Mouse (Mus musculus) hindbrain, embryonic 11.5 days (tissue): ENCODE measurements around the gene Apba1. TPM values are rescaled to one million over a fixed set of nuclear protein-coding genes. Genes with fewer than 3 reads are reported as not detected.

Source experiments
- ATAC-seq: fragments of 200-750 bp; cut with Nextera tagmentation; 2 replicates; pipeline ENCODE4 v1.8.0; 2017; ENCODE audit warnings: mild to moderate bottlenecking, moderate TSS enrichment, moderate library complexity; ENCODE audit not compliant: low FRiP score
- DNase-seq: peaks from one replicate; pipeline ENCODE4 v3.0.0-alpha.2; 2015; ENCODE audit warnings: low spot score
- H3K27ac ChIP-seq: fragments of 300-500 bp; sonication (generic); 2 replicates; pipeline ENCODE4 v1.5.1; 2014; ENCODE audit warnings: mild to moderate bottlenecking, low read depth, low read length
- H3K27me3 ChIP-seq: fragments of 300-500 bp; sonication (generic); 2 replicates; pipeline ENCODE4 v1.6.1; 2014; ENCODE audit warnings: mild to moderate bottlenecking, low read length, moderate library complexity, mixed read lengths; ENCODE audit not compliant: control insufficient read depth, insufficient read depth
- H3K36me3 ChIP-seq: fragments of 300-500 bp; sonication (generic); 2 replicates; pipeline ENCODE4 v1.6.1; 2014; ENCODE audit warnings: mild to moderate bottlenecking, low read length, moderate library complexity, mixed read lengths; ENCODE audit not compliant: control insufficient read depth, insufficient read depth
- H3K4me1 ChIP-seq: fragments of 300-500 bp; sonication (generic); replicated peaks from 2 replicates; pipeline ENCODE4 v1.6.1; 2014; ENCODE audit warnings: low read length, mixed read lengths; ENCODE audit not compliant: control insufficient read depth, insufficient read depth
- H3K4me2 ChIP-seq: fragments of 300-500 bp; sonication (generic); replicated peaks from 2 replicates; pipeline ENCODE4 v1.6.1; 2014; ENCODE audit warnings: mild to moderate bottlenecking, low read depth, low read length
- H3K4me3 ChIP-seq: fragments of 300-500 bp; sonication (generic); 2 replicates; pipeline ENCODE4 v1.5.1; 2014; ENCODE audit warnings: low read depth, low read length
- H3K9ac ChIP-seq: fragments of 300-500 bp; sonication (generic); 2 replicates; pipeline ENCODE4 v1.6.1; 2014; ENCODE audit warnings: low read depth, low read length
- H3K9me3 ChIP-seq: fragments of 300-500 bp; sonication (generic); 2 replicates; pipeline ENCODE4 v1.6.1; 2016; ENCODE audit warnings: low read length; ENCODE audit not compliant: control insufficient read depth
- WGBS: fragments of 180-500 bp; shearing (Covaris S2); extraction: QIAGEN DNeasy Blood & Tissue Kit; methylation state at CpG from one replicate; pipeline ENCODE4 v1.1.7; 2014; 5-methylcytosine and 5-hydroxymethylcytosine counted together
- polyA plus RNA-seq: library from polyadenylated mRNA; unstranded; fragments of >200 nt; fragmentation: Nextera tagmentation; extraction: Ambion mirVana; gene quantifications from 2 replicates; pipeline ENCODE4 v1.2.1, GENCODE M21; 2014

Gene Apba1
- polyA plus RNA-seq, result 2.6 TPM in 2 replicates

DNA sequence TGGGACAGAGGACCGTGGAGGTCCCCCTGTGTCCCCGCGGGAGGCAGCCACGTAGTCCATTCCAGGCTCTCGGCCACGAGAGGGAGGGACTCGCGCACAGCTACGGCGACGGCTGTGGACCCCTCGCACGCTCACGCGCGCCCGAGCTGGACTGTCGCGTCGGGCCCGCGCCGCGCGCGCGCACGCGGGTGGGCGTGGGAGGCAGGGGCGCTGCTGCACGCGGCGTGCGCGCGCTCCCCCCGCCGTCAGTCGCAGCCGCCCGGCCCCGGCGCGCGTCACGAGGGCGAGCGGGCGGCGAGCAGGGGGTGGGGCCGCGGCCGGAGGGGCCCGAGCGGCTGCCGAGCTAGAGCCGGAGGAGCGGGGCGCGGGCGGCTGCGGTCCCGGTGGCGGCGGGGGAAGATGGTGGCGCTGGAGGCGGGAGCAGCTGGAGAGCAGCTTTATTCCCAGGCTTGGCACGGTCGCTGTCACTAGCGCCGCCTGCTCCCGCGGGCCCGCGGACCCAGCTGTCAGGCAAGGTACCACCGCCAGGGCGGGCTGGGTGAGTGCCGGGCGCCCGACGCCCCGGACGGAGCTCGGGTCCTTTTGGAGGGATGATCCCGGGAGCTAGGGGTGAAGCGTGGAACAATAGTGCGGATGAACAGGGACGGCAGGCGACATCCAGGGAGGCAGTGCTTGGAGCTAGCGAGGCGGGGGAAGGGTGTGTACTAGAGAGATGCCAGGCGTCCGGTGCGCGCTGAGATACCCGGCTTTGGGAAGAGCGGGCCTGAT lies at the start of gene Apba1:
TSS of gene Apba1 (plus strand) at position 334 of the 768 bp plus-strand sequence.
- H3K9ac ChIP-seq, result peak within 1 kb of the TSS; percentile 55
- H3K36me3 ChIP-seq, result no peaks in the 10 kb centered on the region
- under 1% methylated on average over 40 of the region's 98 CpGs for WGBS
- peak; percentile 80 for DNase-seq
- peak within 1 kb of the TSS; percentile 81 for H3K27ac ChIP-seq
- H3K4me2 ChIP-seq, result peak within 1 kb of the TSS; percentile 63
- H3K27me3 ChIP-seq, result no peaks in the 10 kb centered on the region
- peak within 1 kb of the TSS; percentile 50 for H3K4me3 ChIP-seq
- H3K9me3 ChIP-seq, result no peaks in the 10 kb centered on the region
- no peaks in the 10 kb centered on the region for H3K4me1 ChIP-seq
- peak; percentile 89 for ATAC-seq

DNA sequence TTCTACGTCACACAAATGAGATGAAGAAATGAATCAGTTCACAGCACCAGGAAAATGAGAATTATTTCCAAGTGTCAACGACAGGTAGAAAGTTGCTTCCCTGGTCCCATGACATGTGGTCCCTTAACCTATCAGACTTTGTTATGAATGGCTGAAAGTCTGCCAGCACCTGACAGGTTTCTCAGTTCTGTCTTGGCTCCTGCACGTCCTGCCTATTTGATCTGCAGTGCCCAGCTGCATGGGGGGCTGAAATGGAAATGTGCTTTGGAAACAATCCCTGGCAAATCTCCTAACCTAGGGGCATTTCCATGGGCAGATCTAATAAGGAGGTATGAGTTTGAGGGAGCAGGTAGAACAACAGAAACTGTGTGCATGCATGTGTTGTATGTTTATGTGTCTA lies 12.2 kb upstream of the Apba1 start:
- no peaks in the 10 kb centered on the region for H3K27me3 ChIP-seq
- H3K9me3 ChIP-seq, result no peaks in the 10 kb centered on the region
- WGBS, result 79% methylated on average over 3 of the region's 3 CpGs
- H3K4me1 ChIP-seq, result no peaks in the 10 kb centered on the region
- ATAC-seq, result no peak
- H3K4me2 ChIP-seq, result no peak overlapping the region
- DNase-seq, result no peak
- no peaks in the 10 kb centered on the region for H3K36me3 ChIP-seq
- no peak overlapping the region for H3K4me3 ChIP-seq
- no peak overlapping the region for H3K27ac ChIP-seq
- H3K9ac ChIP-seq, result no peak overlapping the region

DNA sequence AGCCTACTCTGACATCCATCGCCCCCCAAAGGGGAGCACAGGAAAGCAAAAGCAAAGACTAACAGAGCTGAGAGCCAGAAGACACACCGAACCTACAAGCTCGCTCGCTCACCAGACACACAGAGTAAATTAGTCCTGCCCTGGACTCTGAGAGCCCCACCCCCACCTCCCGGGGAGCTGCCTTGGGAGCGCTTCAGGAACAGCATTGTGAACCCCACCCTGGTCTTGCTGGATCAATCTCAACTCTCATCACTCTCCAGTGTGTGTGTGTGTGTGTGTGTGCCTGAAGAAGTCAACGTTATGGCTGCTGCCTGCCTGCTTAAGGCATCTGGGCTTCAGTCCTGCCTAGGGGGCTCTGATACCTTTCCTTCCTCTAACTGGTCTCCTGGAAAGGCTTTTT lies 1.7 kb upstream of the Apba1 start:
- no peak overlapping the region for H3K4me3 ChIP-seq
- H3K27me3 ChIP-seq, result no peaks in the 10 kb centered on the region
- no peak overlapping the region for H3K9ac ChIP-seq
- no peaks in the 10 kb centered on the region for H3K4me1 ChIP-seq
- no peaks in the 10 kb centered on the region for H3K9me3 ChIP-seq
- 0 out of 2 replicates have a peak overlapping the region, but pooled peaks have one; percentile 10 for H3K27ac ChIP-seq
- DNase-seq (no peak), ATAC-seq (no peak)
- 15% methylated on average over 7 of the region's 7 CpGs for WGBS
- no peak overlapping the region for H3K4me2 ChIP-seq
- no peaks in the 10 kb centered on the region for H3K36me3 ChIP-seq

DNA sequence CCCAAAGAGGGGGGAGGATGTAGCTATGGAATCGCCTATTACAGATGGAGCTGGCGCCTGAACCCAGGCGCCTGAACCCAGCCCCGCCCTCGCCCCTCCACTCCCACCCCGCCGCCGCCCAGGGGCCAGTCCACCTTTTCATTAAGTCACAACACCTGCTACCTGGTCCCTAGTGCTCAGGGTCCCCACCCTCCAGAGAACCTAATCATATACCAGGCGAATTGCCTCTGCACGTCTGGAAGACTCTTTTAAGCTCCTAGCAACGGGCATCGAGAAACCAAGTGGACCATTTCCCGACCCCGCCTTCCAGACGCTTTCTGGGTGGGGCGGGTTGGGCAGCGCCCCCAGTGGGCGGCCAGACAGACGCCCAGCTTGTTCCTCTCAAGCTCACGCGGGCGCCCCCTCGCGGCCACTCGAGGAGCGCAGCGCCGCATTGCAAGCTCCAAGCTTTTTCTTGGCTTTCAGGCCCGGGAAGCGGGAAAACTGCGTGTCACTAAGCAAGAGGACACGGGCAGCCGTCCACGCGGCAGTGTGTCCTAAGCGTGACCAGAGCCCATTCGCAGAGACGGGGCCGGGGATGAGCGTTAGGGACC lies 630 bp upstream of the Apba1 start:
- H3K4me1 ChIP-seq, result no peaks in the 10 kb centered on the region
- no peaks in the 10 kb centered on the region for H3K36me3 ChIP-seq
- WGBS, result under 1% methylated on average over 36 of the region's 40 CpGs
- peak overlapping the region; percentile 63 for H3K4me2 ChIP-seq
- no peaks in the 10 kb centered on the region for H3K27me3 ChIP-seq
- H3K4me3 ChIP-seq, result peak overlapping the region; percentile 50
- peak; percentile 99 for DNase-seq
- H3K27ac ChIP-seq, result peak overlapping the region; percentile 81
- H3K9ac ChIP-seq, result peak overlapping the region; percentile 55
- ATAC-seq, result peak; percentile 83
- H3K9me3 ChIP-seq, result no peaks in the 10 kb centered on the region

DNA sequence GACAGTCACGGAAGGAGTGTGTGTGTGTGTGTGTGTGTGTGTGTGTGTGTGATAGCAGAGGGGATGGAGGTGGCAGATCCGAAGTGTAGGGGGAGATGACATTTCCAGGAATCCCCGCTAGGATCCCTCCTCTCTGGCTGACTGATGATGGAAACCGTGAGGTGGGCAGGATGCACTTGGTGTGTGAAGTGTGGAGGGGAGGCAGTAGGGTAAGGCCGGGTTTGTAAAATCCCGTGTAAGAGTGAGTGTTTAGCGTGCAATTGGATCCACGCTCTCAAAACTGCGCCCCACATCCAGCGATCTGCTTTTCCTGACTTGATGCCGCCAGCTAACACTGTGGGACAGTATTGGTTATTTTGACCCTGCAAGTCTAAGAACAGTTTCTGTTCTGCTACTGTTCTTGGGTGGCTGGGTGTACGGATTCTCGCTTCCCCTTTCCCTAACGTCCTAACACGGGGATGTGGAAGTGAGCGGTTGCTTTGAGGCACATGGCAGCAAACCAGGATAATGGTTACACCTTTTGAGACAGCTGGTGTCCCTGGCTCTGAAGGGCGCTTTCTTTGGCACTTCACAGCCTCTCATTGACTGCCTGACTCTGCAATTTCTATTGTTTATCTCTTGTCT lies 747 bp downstream of the Apba1 start:
- no peaks in the 10 kb centered on the region for H3K9me3 ChIP-seq
- peak overlapping the region; percentile 63 for H3K4me2 ChIP-seq
- H3K4me1 ChIP-seq, result no peaks in the 10 kb centered on the region
- H3K27ac ChIP-seq, result peak overlapping the region; percentile 81
- H3K4me3 ChIP-seq, result peak overlapping the region; percentile 50
- H3K27me3 ChIP-seq, result no peaks in the 10 kb centered on the region
- H3K36me3 ChIP-seq, result no peaks in the 10 kb centered on the region
- DNase-seq, result no peak
- WGBS, result 3% methylated on average over 17 of the region's 17 CpGs
- H3K9ac ChIP-seq, result peak overlapping the region; percentile 55
- ATAC-seq, result no peak; the same call in 1 of the 2 replicates

DNA sequence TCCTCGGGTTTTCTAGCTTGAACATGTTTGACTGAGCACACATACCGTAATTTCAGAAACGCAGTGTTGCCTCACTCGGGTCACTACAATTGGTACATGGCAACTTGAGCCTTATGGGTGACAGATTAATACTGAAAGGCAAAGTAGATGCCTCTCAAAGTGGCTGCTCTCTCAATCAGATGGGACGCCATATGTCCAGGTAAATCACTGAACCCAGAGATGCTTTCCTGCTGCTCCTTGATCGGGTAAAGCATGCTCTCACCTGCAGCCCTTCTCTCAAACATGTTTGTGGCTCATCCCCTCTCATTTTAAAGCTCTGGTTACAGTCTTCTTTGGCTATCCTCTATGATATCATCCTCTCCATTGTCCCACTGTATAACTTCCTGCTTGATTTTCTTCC lies 4.7 kb downstream of the Apba1 start:
- Histone ChIP-seq H3K4me1 (no peaks in the 10 kb centered on the region), H3K4me3 (no peak overlapping the region), H3K9me3 (no peaks in the 10 kb centered on the region), H3K27me3 (no peaks in the 10 kb centered on the region), H3K36me3 (no peaks in the 10 kb centered on the region), H3K27ac (no peak overlapping the region), H3K9ac (no peak overlapping the region), H3K4me2 (no peak overlapping the region)
- 89% methylated on average over 6 of the region's 6 CpGs for WGBS
- no peak for ATAC-seq
- no peak for DNase-seq

DNA sequence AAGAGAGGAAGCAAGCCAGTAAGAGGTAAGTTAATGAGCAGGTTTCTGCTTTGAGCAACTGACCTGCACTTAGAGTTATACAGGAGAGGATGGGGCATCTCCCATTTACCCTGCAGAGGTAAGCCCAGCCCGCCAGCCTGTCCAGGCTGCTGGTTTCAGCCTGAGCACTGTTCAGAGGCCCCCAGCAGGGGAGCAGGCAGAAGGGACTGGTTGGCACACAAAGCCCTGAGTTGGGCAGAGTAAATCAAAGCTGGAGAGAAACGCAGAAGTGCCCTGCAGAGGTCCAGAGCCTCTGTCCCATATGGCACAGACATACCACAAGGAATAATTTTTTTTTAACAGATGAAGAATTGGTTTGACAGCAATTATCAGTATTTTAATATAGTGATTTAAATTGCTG lies 5.4 kb downstream of the Apba1 start:
- WGBS, result 64% methylated on average over 2 of the region's 2 CpGs
- no peaks in the 10 kb centered on the region for H3K36me3 ChIP-seq
- ATAC-seq (no peak), DNase-seq (no peak)
- H3K27ac ChIP-seq, result no peak overlapping the region
- H3K4me2 ChIP-seq, result no peak overlapping the region
- no peaks in the 10 kb centered on the region for H3K27me3 ChIP-seq
- H3K9ac ChIP-seq, result no peak overlapping the region
- no peaks in the 10 kb centered on the region for H3K9me3 ChIP-seq
- no peak overlapping the region for H3K4me3 ChIP-seq
- no peaks in the 10 kb centered on the region for H3K4me1 ChIP-seq

DNA sequence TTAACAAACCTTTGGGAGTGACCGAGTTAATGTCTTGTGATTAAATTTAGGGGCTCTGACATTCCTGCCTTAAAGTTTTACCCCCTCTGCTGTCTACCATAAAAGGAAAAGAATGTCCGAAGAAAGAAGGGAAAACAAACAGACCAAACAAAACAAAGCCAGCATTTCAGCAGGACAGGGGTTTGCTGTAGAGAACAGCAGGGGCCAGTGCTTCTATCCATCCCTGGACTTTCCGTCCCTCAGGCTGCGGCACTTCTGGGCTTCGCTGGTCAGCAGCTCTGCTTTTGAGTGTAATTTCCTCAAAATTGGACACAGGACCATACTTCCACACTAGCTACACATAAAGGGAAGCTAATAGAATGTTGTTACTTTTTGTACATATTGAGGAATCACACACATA lies 10.2 kb downstream of the Apba1 start:
- H3K27ac ChIP-seq, result no peak overlapping the region
- H3K36me3 ChIP-seq, result no peaks in the 10 kb centered on the region
- 25% methylated on average over 5 of the region's 5 CpGs for WGBS
- no peak overlapping the region for H3K9ac ChIP-seq
- DNase-seq, result no peak
- no peak overlapping the region for H3K4me2 ChIP-seq
- H3K27me3 ChIP-seq, result no peaks in the 10 kb centered on the region
- H3K4me1 ChIP-seq, result 0 out of 2 replicates have a peak, but pooled peaks cover 3% of the 10 kb centered on the region
- no peak for ATAC-seq
- H3K9me3 ChIP-seq, result no peaks in the 10 kb centered on the region
- no peak overlapping the region for H3K4me3 ChIP-seq
